Mouse (Mus musculus) limb, embryonic 11.5 days (tissue): ENCODE results near the gene Fbxo3. TPM values are rescaled to one million over a fixed set of nuclear protein-coding genes. Genes with fewer than 3 reads are reported as not detected.
"Not testable (repeated sequence)": the region's sequence is repeated elsewhere in the genome, so short reads cannot be mapped to it uniquely, and the experiment has no call there.

Experiments
- ATAC-seq: fragments of 200-750 bp; cut with Nextera tagmentation; 2 replicates; pipeline ENCODE4 v1.8.0; 2017; ENCODE audit warnings: low read depth; ENCODE audit not compliant: insufficient number of reproducible peaks, low FRiP score, low TSS enrichment
- DNase-seq: peaks from one replicate; pipeline ENCODE4 v3.0.0-alpha.2; 2015; ENCODE audit warnings: low spot score
- H3K27ac ChIP-seq: fragments of 300-500 bp; sonication (generic); replicated peaks from 2 replicates; pipeline ENCODE4 v1.5.1; 2014; ENCODE audit warnings: low read depth, mild to moderate bottlenecking, low read length
- H3K27me3 ChIP-seq: fragments of 300-500 bp; sonication (generic); 2 replicates; pipeline ENCODE4 v1.6.1; 2014; ENCODE audit warnings: mild to moderate bottlenecking, low read length, mixed read lengths; ENCODE audit not compliant: control insufficient read depth, insufficient read depth
- H3K36me3 ChIP-seq: fragments of 300-500 bp; sonication (generic); 2 replicates; pipeline ENCODE4 v1.6.1; 2014; ENCODE audit warnings: mild to moderate bottlenecking, low read length, moderate library complexity, mixed read lengths; ENCODE audit not compliant: control insufficient read depth, insufficient read depth
- H3K4me1 ChIP-seq: fragments of 300-500 bp; sonication (generic); 2 replicates; pipeline ENCODE4 v1.6.1; 2014; ENCODE audit warnings: low read length, mixed read lengths; ENCODE audit not compliant: control insufficient read depth, insufficient read depth
- H3K4me2 ChIP-seq: fragments of 300-500 bp; sonication (generic); 2 replicates; pipeline ENCODE4 v1.6.1; 2014; ENCODE audit warnings: low read depth, mild to moderate bottlenecking, moderate library complexity; ENCODE audit not compliant: severe bottlenecking
- H3K4me3 ChIP-seq: fragments of 300-500 bp; sonication (generic); 2 replicates; pipeline ENCODE4 v1.5.1; 2014; ENCODE audit warnings: low read depth, low read length
- H3K9ac ChIP-seq: fragments of 300-500 bp; sonication (generic); 2 replicates; pipeline ENCODE4 v1.6.1; 2014; ENCODE audit warnings: mild to moderate bottlenecking, low read length
- H3K9me3 ChIP-seq: fragments of 300-500 bp; sonication (generic); 2 replicates; pipeline ENCODE4 v1.6.1; 2016; ENCODE audit warnings: low read length; ENCODE audit not compliant: control insufficient read depth
- WGBS: fragments of 180-500 bp; shearing (Covaris S2); extraction: QIAGEN DNeasy Blood & Tissue Kit; methylation state at CpG from one replicate; pipeline ENCODE4 v1.1.7; 2014; 5-methylcytosine and 5-hydroxymethylcytosine counted together
- polyA plus RNA-seq: library from polyadenylated mRNA; unstranded; fragments of >200 nt; fragmentation: Nextera tagmentation; extraction: Ambion mirVana; gene quantifications from 2 replicates; pipeline ENCODE4 v1.2.1, GENCODE M21; 2014

Gene Fbxo3
- polyA plus RNA-seq, 1 experiment from 2014 or later: 53.0 TPM

GRCm38 (mm10) chr2:104104800-104105199 is 77.3 kb downstream of the Fbxo3 start:
- no peak overlapping the region for H3K9ac ChIP-seq
- no peak overlapping the region for H3K4me2 ChIP-seq
- DNase-seq: no peak
- no peaks in the 10 kb centered on the region for H3K27me3 ChIP-seq
- H3K4me1 ChIP-seq: no peaks in the 10 kb centered on the region
- H3K36me3 ChIP-seq: no peaks in the 10 kb centered on the region
- 87% methylated on average over 6 of the region's 6 CpGs for whole genome bisulfite sequencing
- no peaks in the 10 kb centered on the region for H3K9me3 ChIP-seq
- no peak for ATAC-seq
- no peak overlapping the region for H3K27ac ChIP-seq
- H3K4me3 ChIP-seq: no peak overlapping the region

- not testable (repeated sequence) for H3K4me1 ChIP-seq, H3K9ac ChIP-seq, H3K27ac ChIP-seq, ATAC-seq, H3K27me3 ChIP-seq, H3K36me3 ChIP-seq, H3K4me3 ChIP-seq, DNase-seq, H3K9me3 ChIP-seq, H3K4me2 ChIP-seq
- 59% methylated on average over 2 of the region's 2 CpGs for WGBS
Measured at GRCm38 (mm10) chr2:104109021-104109420, 81.5 kb downstream of the Fbxo3 start.

- Histone ChIP-seq H3K27ac (no peak overlapping the region), H3K9me3 (no peaks in the 10 kb centered on the region), H3K36me3 (no peaks in the 10 kb centered on the region), H3K27me3 (no peaks in the 10 kb centered on the region), H3K4me3 (no peak overlapping the region), H3K4me2 (no peak overlapping the region), H3K4me1 (no peaks in the 10 kb centered on the region), H3K9ac (no peak overlapping the region)
- DNase-seq (no peak), ATAC-seq (no peak)
- 54% methylated on average over 2 of the region's 2 CpGs for WGBS
Measured at GRCm38 (mm10) chr2:104109528-104109927, 82.0 kb downstream of the Fbxo3 start.

GRCm38 (mm10) chr2:104110031-104110430 is 82.5 kb downstream of the Fbxo3 start:
- H3K9ac ChIP-seq: no peak overlapping the region
- DNase-seq (no peak), ATAC-seq (no peak)
- no peaks in the 10 kb centered on the region for H3K36me3 ChIP-seq
- WGBS: 85% methylated on average over 4 of the region's 4 CpGs
- H3K4me2 ChIP-seq: no peak overlapping the region
- no peaks in the 10 kb centered on the region for H3K27me3 ChIP-seq
- H3K9me3 ChIP-seq: no peaks in the 10 kb centered on the region
- H3K4me3 ChIP-seq: no peak overlapping the region
- no peaks in the 10 kb centered on the region for H3K4me1 ChIP-seq
- no peak overlapping the region for H3K27ac ChIP-seq

- H3K4me2 ChIP-seq, H3K4me3 ChIP-seq, H3K27me3 ChIP-seq, H3K27ac ChIP-seq, H3K4me1 ChIP-seq, H3K36me3 ChIP-seq, ATAC-seq, DNase-seq, H3K9ac ChIP-seq, H3K9me3 ChIP-seq: not testable (repeated sequence)
- no CpG with 5 or more reads among the region's 1 CpGs for WGBS
Measured at GRCm38 (mm10) chr2:104111170-104111797, 83.8 kb downstream of the Fbxo3 start.

Other genes starting within 250 kb of the Fbxo3 start
- 602 and 629 TPM in 2 replicates for gene Caprin1, start 230.1 kb upstream of the Fbxo3 start, polyA plus RNA-seq
- gene Lmo2, start 69.7 kb upstream of the Fbxo3 start, polyA plus RNA-seq: 35.6 and 42.3 TPM in 2 replicates
- gene 4931422A03Rik, start 640 bp downstream of the Fbxo3 start, polyA plus RNA-seq: 1.5 and 1.8 TPM in 2 replicates
- not detected in 2 replicates for gene Gm10912, start 38.1 kb downstream of the Fbxo3 start, polyA plus RNA-seq
- not detected in 2 replicates for gene Gm10799, start 40.8 kb downstream of the Fbxo3 start, polyA plus RNA-seq
- 4.9 and 5.7 TPM in 2 replicates for gene Cd59b, start 42.1 kb downstream of the Fbxo3 start, polyA plus RNA-seq
- 18.2 and 19.2 TPM in 2 replicates for gene Cd59a, start 68.1 kb downstream of the Fbxo3 start, polyA plus RNA-seq
- gene A930018P22Rik, start 95.0 kb downstream of the Fbxo3 start, polyA plus RNA-seq: not detected in 2 replicates